Mouse (Mus musculus): ENCODE measurements at regions not wholly inside any gene's neighbourhood (a gene's known extent, or its start where the extent isn't known, plus 50 kb on each side); places are given as distances from the start of the nearest gene placed in this dataset.

GRCm38 (mm10) chr15:67048621-67049020 is 547.9 kb upstream of the Lrrc6 start:
- DNase-seq (ENCODE audit: low spot score in 2 of 2) = no peak

GRCm38 (mm10) chr15:67048148-67048547 is 547.4 kb upstream of the Lrrc6 start:
- DNase-seq (ENCODE audit: low spot score in 2 of 2) = no peak

- no peak for DNase-seq (ENCODE audit: low spot score in 2 of 2)
These were observed 545.5 kb upstream of the Lrrc6 start for GRCm38 (mm10) chr15:67045920-67046804.

GRCm38 (mm10) chr15:67045329-67045728 is 544.6 kb upstream of the Lrrc6 start:
- no peak for DNase-seq (ENCODE audit: low spot score in 2 of 2)

- no peak for DNase-seq (ENCODE audit: low spot score in 2 of 2)
These were observed 544.1 kb upstream of the Lrrc6 start for GRCm38 (mm10) chr15:67044806-67045205.

GRCm38 (mm10) chr15:67042131-67042530 is 541.4 kb upstream of the Lrrc6 start:
- no peak for DNase-seq (ENCODE audit: low spot score in 2 of 2)

- no peak for DNase-seq (ENCODE audit: low spot score in 2 of 2)
These were observed 539.5 kb upstream of the Lrrc6 start for GRCm38 (mm10) chr15:67040229-67040628.

- peak; percentile 28 to 58 for DNase-seq (ENCODE audit: low spot score in 2 of 2)
These were observed 538.8 kb upstream of the Lrrc6 start for GRCm38 (mm10) chr15:67039421-67039907.

- no peak for DNase-seq (ENCODE audit: low spot score in 2 of 2)
These were observed 536.9 kb upstream of the Lrrc6 start for GRCm38 (mm10) chr15:67037647-67038046.

GRCm38 (mm10) chr15:67036341-67036740 is 535.6 kb upstream of the Lrrc6 start:
- DNase-seq (ENCODE audit: low spot score in 2 of 2) = no peak

GRCm38 (mm10) chr15:67033936-67034335 is 533.2 kb upstream of the Lrrc6 start:
- DNase-seq (ENCODE audit: low spot score in 2 of 2) = no peak

- no peak for DNase-seq (ENCODE audit: low spot score in 2 of 2)
These were observed 531.3 kb upstream of the Lrrc6 start for GRCm38 (mm10) chr15:67031866-67032526.

GRCm38 (mm10) chr15:67030975-67031374 is 530.3 kb upstream of the Lrrc6 start:
- DNase-seq (ENCODE audit: low spot score in 2 of 2) = no peak

GRCm38 (mm10) chr15:67028161-67028560 is 527.5 kb upstream of the Lrrc6 start:
- no peak for DNase-seq (ENCODE audit: low spot score in 2 of 2)

- DNase-seq (ENCODE audit: low spot score in 2 of 2) = no peak
These were observed 527.0 kb upstream of the Lrrc6 start for GRCm38 (mm10) chr15:67027751-67028150.

GRCm38 (mm10) chr15:67025746-67026145 is 525.0 kb upstream of the Lrrc6 start:
- no peak for DNase-seq (ENCODE audit: low spot score in 2 of 2)

- no peak for DNase-seq (ENCODE audit: low spot score in 2 of 2)
These were observed 523.7 kb upstream of the Lrrc6 start for GRCm38 (mm10) chr15:67024386-67024785.

GRCm38 (mm10) chr15:67023081-67023480 is 522.4 kb upstream of the Lrrc6 start:
- no peak for DNase-seq (ENCODE audit: low spot score in 2 of 2)

- no peak for DNase-seq (ENCODE audit: low spot score in 2 of 2)
These were observed 520.7 kb upstream of the Lrrc6 start for GRCm38 (mm10) chr15:67021391-67021790.

GRCm38 (mm10) chr15:67019891-67020290 is 519.2 kb upstream of the Lrrc6 start:
- no peak for DNase-seq (ENCODE audit: low spot score in 2 of 2)

- DNase-seq (ENCODE audit: low spot score in 2 of 2) = no peak
These were observed 518.5 kb upstream of the Lrrc6 start for GRCm38 (mm10) chr15:67019194-67019661.

Measured in adrenal gland, postnatal 4 days (tissue).